Mouse (Mus musculus): ENCODE data around the gene 1700020D05Rik. TPM values are rescaled to one million over a fixed set of nuclear protein-coding genes. Genes with fewer than 3 reads are reported as not detected.
A peak's percentile ranks its signal among the peaks of the same experiment; 100 is the strongest.

The 1700020D05Rik gene
- polyA plus RNA-seq, 1 experiment from 2014 or later: not detected

GRCm38 (mm10) chr19:5457746-5458442, 45.7 kb downstream of the 1700020D05Rik start, which contains the start of gene Ccdc85b:
Gene Ccdc85b (minus strand): TSS chr19:5457894.
- ATAC-seq: peak; percentile 30
- H3K9ac ChIP-seq (replicated peaks; ENCODE audit: low read depth): peak within 1 kb of the TSS; percentile 74

DNA sequence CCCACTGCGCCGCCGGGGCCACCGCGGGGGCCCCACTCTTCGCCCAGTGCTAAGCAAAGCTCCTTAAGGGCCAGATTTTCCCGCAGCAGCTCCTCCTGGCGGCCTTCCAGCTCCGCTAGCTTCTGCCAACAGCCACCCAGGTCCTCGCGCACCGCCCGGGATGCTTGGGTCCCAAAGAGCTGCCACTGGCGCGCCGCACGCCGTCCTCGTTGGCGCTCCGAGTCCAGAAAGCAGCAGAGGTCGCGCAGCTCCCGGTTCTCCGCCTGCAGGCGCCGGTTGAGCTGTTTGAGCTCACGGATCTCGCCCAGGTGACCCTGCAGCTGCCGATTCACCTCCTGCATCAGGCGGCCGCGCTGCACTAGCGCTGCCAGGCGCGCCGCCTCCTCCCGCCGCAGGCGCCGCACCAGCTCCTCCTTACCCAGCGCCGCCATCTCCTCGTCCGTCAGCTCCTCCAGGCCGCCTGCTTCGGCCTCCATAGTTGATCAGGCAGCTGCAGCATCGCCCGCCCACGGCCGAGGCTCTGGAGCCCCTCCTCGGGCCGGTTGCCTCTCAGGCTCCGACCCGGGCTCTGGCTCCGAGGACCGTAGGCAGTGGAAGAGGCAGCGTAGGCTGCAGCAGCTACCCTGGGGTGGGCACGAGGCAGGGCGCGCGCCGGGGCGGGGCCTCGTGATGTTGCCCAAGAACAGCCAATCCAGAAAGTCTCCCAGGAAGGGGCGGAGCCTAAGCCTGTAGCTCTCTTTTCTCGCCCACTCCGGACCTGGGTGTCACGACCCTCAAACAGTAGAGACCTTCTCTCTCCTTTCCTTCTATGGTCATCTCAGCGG, 46.5 kb downstream of the 1700020D05Rik start:
- DNase-seq (ENCODE audit: low spot score) (peak; percentile 97), ATAC-seq (peak; percentile 92)
- TF ChIP-seq EP300 (IDR thresholded peaks at IDR 0.05) (no peak), CTCF (IDR thresholded peaks at IDR 0.05) (peak; percentile 35)
- Histone ChIP-seq H3K9me3 (ENCODE audit: low read length) (no peaks in the 10 kb centered on the region), H3K4me1 (ENCODE audit: insufficient read depth, low read depth, low read length) (peaks cover 13% of the 10 kb centered on the region), H3K27me3 (replicated peaks; ENCODE audit: insufficient read depth, low read length) (no peaks in the 10 kb centered on the region), H3K36me3 (ENCODE audit: insufficient read depth, low read length) (no peaks in the 10 kb centered on the region), H3K4me2 (replicated peaks; ENCODE audit: low read depth, low read length) (peak overlapping the region; percentile 98), H3K27ac (ENCODE audit: low read length) (peak overlapping the region; percentile 92), H3K9ac (replicated peaks; ENCODE audit: low read depth) (peak overlapping the region; percentile 74), H3K4me3 (ENCODE audit: low read depth, low read length) (peak overlapping the region; percentile 79)
- WGBS: under 1% methylated on average over 63 of the region's 70 CpGs

More at GRCm38 (mm10) chr19:5457746-5458442, 45.7 kb downstream of the 1700020D05Rik start, which contains the start of gene Ccdc85b:
- DNase-seq (ENCODE audit: low spot score): no peak
- peak within 1 kb of the TSS; percentile 79 for H3K4me3 ChIP-seq (ENCODE audit: low read depth, low read length)
- peaks cover 13% of the 10 kb centered on the region for H3K4me1 ChIP-seq (ENCODE audit: insufficient read depth, low read depth, low read length)
- WGBS: 9% methylated on average over 14 of the region's 14 CpGs
- peak within 1 kb of the TSS; percentile 98 for H3K4me2 ChIP-seq (replicated peaks; ENCODE audit: low read depth, low read length)
- H3K36me3 ChIP-seq (ENCODE audit: insufficient read depth, low read length): no peaks in the 10 kb centered on the region; the same call in 1 of the 2 replicates
- no peaks in the 10 kb centered on the region for H3K27me3 ChIP-seq (replicated peaks; ENCODE audit: insufficient read depth, low read length)
- H3K27ac ChIP-seq (ENCODE audit: low read length): peak within 1 kb of the TSS; percentile 92
- TF ChIP-seq EP300 (IDR thresholded peaks at IDR 0.05) (peak; percentile 59; the same call in 1 of the 2 replicates), CTCF (IDR thresholded peaks at IDR 0.05) (no peak)
- no peaks in the 10 kb centered on the region for H3K9me3 ChIP-seq (ENCODE audit: low read length)

DNA sequence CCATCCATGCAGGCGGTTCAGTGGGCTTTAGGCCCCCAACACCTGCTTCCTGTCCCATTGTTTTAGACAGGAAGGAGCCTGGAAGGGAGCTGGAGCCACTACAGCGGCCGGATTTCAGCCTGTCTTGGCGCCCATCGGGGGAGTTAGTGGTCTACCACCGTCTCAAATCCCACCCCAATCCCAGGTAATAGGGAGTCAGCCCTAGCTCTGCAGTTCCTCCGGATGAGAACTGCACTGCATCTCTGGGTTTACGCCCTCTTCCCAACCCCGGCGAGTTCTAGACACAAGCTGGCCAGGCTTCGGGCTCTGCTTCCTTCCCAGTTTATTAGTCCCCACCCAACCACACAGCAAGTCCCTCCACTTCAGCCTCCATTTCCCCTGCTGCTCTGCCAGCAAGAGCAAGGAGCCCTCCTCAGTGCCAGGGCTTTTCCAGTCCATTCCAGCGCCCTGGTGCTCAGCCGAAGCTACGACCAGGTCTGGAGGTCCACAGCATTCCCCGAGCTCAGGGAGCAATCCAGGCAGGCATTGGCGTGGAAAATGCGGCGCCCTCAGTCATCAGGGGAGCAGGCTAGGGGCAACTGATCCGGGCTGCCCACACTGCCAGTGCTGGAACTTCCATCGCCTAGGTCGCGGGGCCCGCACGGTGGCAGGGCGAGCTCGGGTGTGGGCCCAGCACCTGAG, 47.2 kb downstream of the 1700020D05Rik start:
- DNase-seq (ENCODE audit: low spot score) (peak; percentile 44), ATAC-seq (peak; percentile 31)
- Histone ChIP-seq H3K4me1 (ENCODE audit: insufficient read depth, low read depth, low read length) (peaks cover 13% of the 10 kb centered on the region), H3K27ac (ENCODE audit: low read length) (peak overlapping the region; percentile 92), H3K4me3 (ENCODE audit: low read depth, low read length) (peak overlapping the region; percentile 79), H3K27me3 (replicated peaks; ENCODE audit: insufficient read depth, low read length) (no peaks in the 10 kb centered on the region), H3K9me3 (ENCODE audit: low read length) (no peaks in the 10 kb centered on the region), H3K9ac (replicated peaks; ENCODE audit: low read depth) (peak overlapping the region; percentile 74), H3K4me2 (replicated peaks; ENCODE audit: low read depth, low read length) (peak overlapping the region; percentile 98), H3K36me3 (ENCODE audit: insufficient read depth, low read length) (no peaks in the 10 kb centered on the region)
- no peak for TF ChIP-seq CTCF (IDR thresholded peaks at IDR 0.05)
- TF ChIP-seq EP300 (IDR thresholded peaks at IDR 0.05): peak; percentile 55
- 1% methylated on average over 26 of the region's 26 CpGs for WGBS

- no peak for TF ChIP-seq EP300 (IDR thresholded peaks at IDR 0.05)
- no peak for TF ChIP-seq CTCF (IDR thresholded peaks at IDR 0.05)
- WGBS: 48% methylated on average over 8 of the region's 8 CpGs
- no peak for ATAC-seq
Observed at GRCm38 (mm10) chr19:5455568-5455967, 48.0 kb downstream of the 1700020D05Rik start.

GRCm38 (mm10) chr19:5455037-5455436, 48.5 kb downstream of the 1700020D05Rik start:
- H3K27ac ChIP-seq (ENCODE audit: low read length): no peak overlapping the region
- H3K4me3 ChIP-seq (ENCODE audit: low read depth, low read length): peak overlapping the region; percentile 79
- no peaks in the 10 kb centered on the region for H3K27me3 ChIP-seq (replicated peaks; ENCODE audit: insufficient read depth, low read length)
- 52% methylated on average over 12 of the region's 12 CpGs for WGBS
- peak overlapping the region; percentile 98 for H3K4me2 ChIP-seq (replicated peaks; ENCODE audit: low read depth, low read length)
- TF ChIP-seq CTCF (IDR thresholded peaks at IDR 0.05) (no peak), EP300 (IDR thresholded peaks at IDR 0.05) (no peak)
- H3K36me3 ChIP-seq (ENCODE audit: insufficient read depth, low read length): no peaks in the 10 kb centered on the region
- DNase-seq (ENCODE audit: low spot score): no peak
- H3K4me1 ChIP-seq (ENCODE audit: insufficient read depth, low read depth, low read length): peaks cover 12% of the 10 kb centered on the region
- H3K9ac ChIP-seq (replicated peaks; ENCODE audit: low read depth): 0 out of 2 replicates have a peak overlapping the region, but pooled peaks have one; percentile 3
- no peak for ATAC-seq
- no peaks in the 10 kb centered on the region for H3K9me3 ChIP-seq (ENCODE audit: low read length)

More at GRCm38 (mm10) chr19:5455568-5455967, 48.0 kb downstream of the 1700020D05Rik start:
- Histone ChIP-seq H3K4me1 (ENCODE audit: insufficient read depth, low read depth, low read length) (peaks cover 13% of the 10 kb centered on the region), H3K9me3 (ENCODE audit: low read length) (no peaks in the 10 kb centered on the region), H3K36me3 (ENCODE audit: insufficient read depth, low read length) (no peaks in the 10 kb centered on the region), H3K27ac (ENCODE audit: low read length) (peak overlapping the region; percentile 92), H3K4me3 (ENCODE audit: low read depth, low read length) (peak overlapping the region; percentile 79), H3K9ac (replicated peaks; ENCODE audit: low read depth) (0 out of 2 replicates have a peak overlapping the region, but pooled peaks have one; percentile 74), H3K27me3 (replicated peaks; ENCODE audit: insufficient read depth, low read length) (no peaks in the 10 kb centered on the region), H3K4me2 (replicated peaks; ENCODE audit: low read depth, low read length) (peak overlapping the region; percentile 98)
- no peak for DNase-seq (ENCODE audit: low spot score)

Other genes starting within 250 kb of the 1700020D05Rik start
- 9.3 and 10.4 TPM in 2 replicates for gene Pacs1, start 230.7 kb downstream of the 1700020D05Rik start, polyA plus RNA-seq (2015; fragmentation: Nextera tagmentation; extraction: Ambion mirVana)
- gene Sf3b2, start 208.3 kb downstream of the 1700020D05Rik start, polyA plus RNA-seq (2015; fragmentation: Nextera tagmentation; extraction: Ambion mirVana): 200 TPM in 2 replicates
- gene Gal3st3, start 205.5 kb downstream of the 1700020D05Rik start, polyA plus RNA-seq (2015; fragmentation: Nextera tagmentation; extraction: Ambion mirVana): 0.55 and 0.57 TPM in 2 replicates
- not detected in 2 replicates for gene Catsper1, start 168.0 kb downstream of the 1700020D05Rik start, polyA plus RNA-seq (2015; fragmentation: Nextera tagmentation; extraction: Ambion mirVana)
- 0.65 and 1.4 TPM in 2 replicates for gene Cst6, start 154.2 kb downstream of the 1700020D05Rik start, polyA plus RNA-seq (2015; fragmentation: Nextera tagmentation; extraction: Ambion mirVana)
- gene Eif1ad, start 137.0 kb downstream of the 1700020D05Rik start, polyA plus RNA-seq (2015; fragmentation: Nextera tagmentation; extraction: Ambion mirVana): 21.5 and 25.4 TPM in 2 replicates
- 182 and 191 TPM in 2 replicates for gene Banf1, start 136.6 kb downstream of the 1700020D05Rik start, polyA plus RNA-seq (2015; fragmentation: Nextera tagmentation; extraction: Ambion mirVana)
- 35.2 and 43.5 TPM in 2 replicates for gene Sart1, start 115.1 kb downstream of the 1700020D05Rik start, polyA plus RNA-seq (2015; fragmentation: Nextera tagmentation; extraction: Ambion mirVana)
- 1.1 TPM in 2 replicates for gene Tsga10ip, start 101.3 kb downstream of the 1700020D05Rik start, polyA plus RNA-seq (2015; fragmentation: Nextera tagmentation; extraction: Ambion mirVana)
- gene Drap1, start 78.8 kb downstream of the 1700020D05Rik start, polyA plus RNA-seq (2015; fragmentation: Nextera tagmentation; extraction: Ambion mirVana): 352 and 379 TPM in 2 replicates
- gene AI837181, start 78.6 kb downstream of the 1700020D05Rik start, polyA plus RNA-seq (2015; fragmentation: Nextera tagmentation; extraction: Ambion mirVana): 61.7 and 63.6 TPM in 2 replicates
- gene Fosl1, start 56.2 kb downstream of the 1700020D05Rik start, polyA plus RNA-seq (2015; fragmentation: Nextera tagmentation; extraction: Ambion mirVana): 0.31 TPM in 1 of 2 replicates, not detected in the other
- 14.4 and 18.0 TPM in 2 replicates for gene Ccdc85b, start 45.9 kb downstream of the 1700020D05Rik start, polyA plus RNA-seq (2015; fragmentation: Nextera tagmentation; extraction: Ambion mirVana)
- 133 and 135 TPM in 2 replicates for gene Fibp, start 43.2 kb downstream of the 1700020D05Rik start, polyA plus RNA-seq (2015; fragmentation: Nextera tagmentation; extraction: Ambion mirVana)
- gene Ctsw, start 35.3 kb downstream of the 1700020D05Rik start, polyA plus RNA-seq (2015; fragmentation: Nextera tagmentation; extraction: Ambion mirVana): 2.6 and 2.8 TPM in 2 replicates
- gene Efemp2, start 29.8 kb downstream of the 1700020D05Rik start, polyA plus RNA-seq (2015; fragmentation: Nextera tagmentation; extraction: Ambion mirVana): 91.8 and 96.1 TPM in 2 replicates
- 46.7 and 50.2 TPM in 2 replicates for gene Mus81, start 15.4 kb downstream of the 1700020D05Rik start, polyA plus RNA-seq (2015; fragmentation: Nextera tagmentation; extraction: Ambion mirVana)
- gene Cfl1, start 13.3 kb downstream of the 1700020D05Rik start, polyA plus RNA-seq (2015; fragmentation: Nextera tagmentation; extraction: Ambion mirVana): 1,591 and 1,653 TPM in 2 replicates
- 3.6 and 3.7 TPM in 2 replicates for gene Snx32, start 6.8 kb upstream of the 1700020D05Rik start, polyA plus RNA-seq (2015; fragmentation: Nextera tagmentation; extraction: Ambion mirVana)
- gene Ovol1, start 56.9 kb upstream of the 1700020D05Rik start, polyA plus RNA-seq (2015; fragmentation: Nextera tagmentation; extraction: Ambion mirVana): 2.1 and 2.2 TPM in 2 replicates
- gene Ap5b1, start 64.2 kb upstream of the 1700020D05Rik start, polyA plus RNA-seq (2015; fragmentation: Nextera tagmentation; extraction: Ambion mirVana): 3.9 and 4.3 TPM in 2 replicates
- 59.6 and 68.5 TPM in 2 replicates for gene Rnaseh2c, start 98.1 kb upstream of the 1700020D05Rik start, polyA plus RNA-seq (2015; fragmentation: Nextera tagmentation; extraction: Ambion mirVana)
- gene Kat5, start 106.5 kb upstream of the 1700020D05Rik start, polyA plus RNA-seq (2015; fragmentation: Nextera tagmentation; extraction: Ambion mirVana): 51.1 and 51.9 TPM in 2 replicates
- 50.1 and 51.5 TPM in 2 replicates for gene Rela, start 133.7 kb upstream of the 1700020D05Rik start, polyA plus RNA-seq (2015; fragmentation: Nextera tagmentation; extraction: Ambion mirVana)
- 32.6 and 38.2 TPM in 2 replicates for gene Sipa1, start 159.9 kb upstream of the 1700020D05Rik start, polyA plus RNA-seq (2015; fragmentation: Nextera tagmentation; extraction: Ambion mirVana)
- gene Map3k11, start 185.0 kb upstream of the 1700020D05Rik start, polyA plus RNA-seq (2015; fragmentation: Nextera tagmentation; extraction: Ambion mirVana): 36.8 and 36.9 TPM in 2 replicates
- gene Pcnx3, start 185.1 kb upstream of the 1700020D05Rik start, polyA plus RNA-seq (2015; fragmentation: Nextera tagmentation; extraction: Ambion mirVana): 11.3 and 12.9 TPM in 2 replicates
- 0.87 and 1.3 TPM in 2 replicates for gene Kcnk7, start 200.6 kb upstream of the 1700020D05Rik start, polyA plus RNA-seq (2015; fragmentation: Nextera tagmentation; extraction: Ambion mirVana)
- 19.3 and 21.6 TPM in 2 replicates for gene Ehbp1l1, start 222.5 kb upstream of the 1700020D05Rik start, polyA plus RNA-seq (2015; fragmentation: Nextera tagmentation; extraction: Ambion mirVana)
- 120 and 126 TPM in 2 replicates for gene Fam89b, start 225.9 kb upstream of the 1700020D05Rik start, polyA plus RNA-seq (2015; fragmentation: Nextera tagmentation; extraction: Ambion mirVana)
- gene Ltbp3, start 237.1 kb upstream of the 1700020D05Rik start, polyA plus RNA-seq (2015; fragmentation: Nextera tagmentation; extraction: Ambion mirVana): 51.9 and 59.6 TPM in 2 replicates

Measured in lung, postnatal 0 days (tissue).